Mouse (Mus musculus): ENCODE measurements around the gene Odf3b.

The Odf3b gene

DNA sequence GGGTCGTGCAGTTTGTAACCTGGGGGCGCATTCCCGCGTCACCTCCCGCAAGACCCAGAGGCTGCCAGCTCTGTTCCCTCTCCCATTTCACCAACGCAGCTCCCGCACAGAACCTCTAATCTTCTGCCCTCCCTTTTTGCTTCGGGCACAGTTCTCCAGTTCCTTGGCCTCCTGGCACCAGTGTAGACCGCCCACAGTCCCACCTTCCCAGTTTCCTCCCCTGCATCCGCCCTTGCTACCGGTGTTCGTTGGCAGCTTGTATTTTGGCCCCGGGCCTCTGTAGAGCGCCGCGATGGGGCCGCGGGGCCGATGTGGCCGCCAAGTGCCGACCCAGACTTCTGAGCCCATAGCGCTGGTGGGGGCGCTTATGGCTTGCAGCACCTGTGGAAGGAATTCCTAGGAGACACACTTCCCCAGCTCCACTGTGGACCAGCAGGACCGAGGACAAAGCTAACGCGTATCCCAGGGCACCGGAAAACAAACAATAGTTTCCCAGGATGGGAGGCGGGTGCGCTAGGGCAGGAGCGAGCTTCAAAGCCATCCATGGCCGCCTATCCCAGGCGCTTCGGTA lies at the start of gene Odf3b:
Odf3b (minus strand) TSS at position 452 of the 571 bp plus-strand sequence.
- DNase-seq (ENCODE audit: low spot score in 2 of 2) = no peak

- DNase-seq (ENCODE audit: low spot score in 2 of 2) = no peak
Observed at GRCm38 (mm10) chr15:89428136-89428790, 49.2 kb upstream of the Odf3b start.

DNA sequence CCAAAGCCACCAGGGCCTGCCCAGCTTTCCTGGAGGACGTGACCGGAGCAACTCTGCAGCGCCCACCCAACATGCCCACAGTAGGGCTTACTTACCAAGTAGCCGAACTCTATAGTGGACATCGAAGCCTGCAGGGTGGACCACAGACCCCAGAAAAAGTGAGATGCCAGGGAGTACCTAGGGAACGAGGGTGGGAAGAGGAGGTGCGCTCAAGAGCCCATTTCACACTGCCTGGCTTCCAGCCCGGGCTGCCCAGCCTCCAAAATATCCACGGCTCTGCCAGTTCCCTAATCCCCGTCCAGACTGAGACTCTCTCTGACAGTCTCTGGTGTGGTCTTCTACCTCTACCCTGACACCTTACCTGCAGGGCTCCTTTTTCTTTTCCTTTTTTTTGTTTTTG lies 47.6 kb upstream of the Odf3b start:
- no peak for DNase-seq (ENCODE audit: low spot score in 2 of 2)

GRCm38 (mm10) chr15:89425711-89426121 lies 46.6 kb upstream of the Odf3b start, which contains the start of gene Cpt1b:
Cpt1b (minus strand) TSS chr15:89425863.
- DNase-seq (ENCODE audit: low spot score in 2 of 2) = no peak

GRCm38 (mm10) chr15:89424621-89425020 lies 45.5 kb upstream of the Odf3b start:
- DNase-seq (ENCODE audit: low spot score in 2 of 2) = no peak

- no peak for DNase-seq (ENCODE audit: low spot score in 2 of 2)
Observed at GRCm38 (mm10) chr15:89421938-89422337, 42.9 kb upstream of the Odf3b start.

DNA sequence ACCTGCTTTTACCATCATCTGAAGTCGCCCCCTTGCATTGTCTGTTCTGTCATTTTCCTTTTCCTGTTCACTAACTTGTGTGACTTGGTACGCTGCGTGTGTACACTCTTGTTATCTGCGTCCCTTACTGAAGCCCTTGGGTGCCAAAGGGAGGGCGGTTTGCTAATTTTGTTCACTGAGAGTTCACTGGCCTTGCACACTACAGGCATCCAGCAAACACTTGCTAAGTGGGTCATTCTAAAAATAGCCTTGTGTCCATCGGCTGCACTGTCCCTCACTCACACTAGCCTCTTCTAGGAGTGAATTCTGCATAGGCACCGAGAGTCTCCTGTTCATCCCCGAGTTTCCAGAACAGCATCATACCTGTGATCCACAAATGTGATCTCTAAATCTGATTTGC lies 36.2 kb upstream of the Odf3b start:
- DNase-seq (ENCODE audit: low spot score in 2 of 2) = no peak

DNA sequence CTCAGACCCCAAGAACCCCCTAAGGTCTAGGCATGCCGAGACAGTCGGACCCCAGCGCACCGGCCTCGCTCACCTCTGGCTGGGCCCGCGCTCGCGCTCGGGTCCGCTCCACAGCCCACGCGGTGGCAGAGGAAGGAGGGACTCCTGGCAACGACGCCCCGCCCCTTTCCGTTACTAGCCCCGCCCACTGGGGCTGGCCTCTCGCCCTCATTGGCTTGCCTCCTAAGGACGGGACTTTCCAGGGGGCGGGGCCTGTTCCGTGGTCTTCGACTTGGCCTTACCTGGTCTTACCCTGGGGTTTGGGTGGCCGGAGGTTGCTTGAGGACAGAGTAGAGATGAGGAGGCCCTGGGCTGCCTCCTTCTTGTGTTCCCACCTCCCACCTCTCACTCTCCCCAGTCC lies 31.0 kb upstream of the Odf3b start, which contains the start of gene Syce3:
Syce3 (minus strand) TSS at position 386 of the 400 bp plus-strand sequence.
- no peak for DNase-seq (ENCODE audit: low spot score in 2 of 2)

- no peak for DNase-seq (ENCODE audit: low spot score in 2 of 2)
Observed at GRCm38 (mm10) chr15:89406691-89407090, 27.6 kb upstream of the Odf3b start.

DNA sequence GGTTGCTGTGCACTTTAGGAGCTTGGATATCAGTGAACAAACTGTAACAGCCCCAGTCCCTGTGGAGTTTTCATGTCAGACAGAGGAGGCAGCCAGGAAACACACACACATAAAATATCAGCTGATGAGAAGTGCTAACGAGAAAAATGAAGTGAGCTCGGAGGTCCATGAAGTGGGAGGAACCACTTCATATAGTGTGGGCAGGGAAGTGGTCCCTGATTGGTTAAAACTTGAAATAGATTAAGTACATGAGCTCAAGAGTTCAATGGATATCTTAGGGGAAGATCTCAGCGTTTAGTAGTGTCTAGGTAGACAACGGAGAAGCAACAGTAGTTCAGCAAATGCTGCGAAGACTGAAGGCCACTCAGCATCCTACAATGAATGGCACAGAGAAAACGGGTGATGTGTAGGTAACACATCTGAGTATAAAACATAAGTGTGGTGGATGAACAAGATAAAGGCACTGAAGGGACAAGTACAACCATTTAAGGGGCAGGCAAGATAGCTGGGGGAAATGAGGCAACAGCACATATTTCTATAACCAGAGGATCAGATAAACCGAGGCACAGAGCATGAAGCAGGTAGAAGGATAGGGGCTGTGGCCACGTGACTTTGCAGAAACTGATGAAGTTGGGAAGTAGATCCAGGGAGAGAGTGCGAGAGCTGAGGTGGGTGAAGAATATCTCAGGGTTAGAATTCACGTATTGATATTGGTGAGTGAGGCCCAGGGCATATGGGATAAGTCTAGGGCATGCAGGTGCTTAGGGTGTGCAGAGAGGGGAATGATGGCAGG lies 25.9 kb upstream of the Odf3b start:
- no peak for DNase-seq (ENCODE audit: low spot score in 2 of 2)

DNA sequence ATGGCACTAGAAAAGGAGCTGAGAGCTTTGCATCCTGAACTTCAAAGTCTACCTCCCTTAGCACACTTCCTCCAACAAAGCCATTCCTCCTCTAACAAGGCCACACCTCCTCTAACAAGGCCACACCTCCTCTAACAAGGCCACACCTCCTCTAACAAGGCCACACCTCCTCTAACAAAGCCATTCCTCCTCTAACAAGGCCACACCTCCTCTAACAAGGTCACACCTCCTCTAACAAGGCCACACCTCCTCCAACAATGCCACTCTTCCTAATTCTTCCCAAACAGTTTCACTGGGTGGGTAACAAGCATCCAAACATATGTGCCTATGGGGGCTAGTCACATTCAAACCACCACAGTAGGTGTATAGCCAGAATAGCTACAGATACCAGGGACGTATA lies 23.4 kb upstream of the Odf3b start:
- DNase-seq (ENCODE audit: low spot score in 2 of 2) = no peak

DNA sequence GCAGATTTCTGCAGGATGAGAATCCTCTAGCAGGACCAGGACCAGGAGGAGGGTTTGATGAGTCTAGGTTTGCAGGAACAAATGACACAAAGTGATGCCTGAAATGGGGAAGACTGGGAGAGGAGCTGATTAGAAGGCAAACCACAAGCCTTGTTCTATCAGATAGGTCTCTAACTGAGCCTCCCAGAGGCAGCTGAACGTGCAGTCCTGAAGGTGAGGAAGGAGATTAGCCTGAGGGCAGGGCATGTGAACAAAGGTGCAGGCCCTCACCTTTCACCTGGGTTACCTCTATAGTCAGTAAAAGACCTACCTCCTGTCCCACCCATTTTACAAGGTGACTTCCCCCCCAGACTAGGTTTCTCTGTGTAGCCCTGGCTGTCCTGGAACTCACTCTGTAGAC lies 20.6 kb upstream of the Odf3b start:
- DNase-seq (ENCODE audit: low spot score in 2 of 2) = no peak

DNA sequence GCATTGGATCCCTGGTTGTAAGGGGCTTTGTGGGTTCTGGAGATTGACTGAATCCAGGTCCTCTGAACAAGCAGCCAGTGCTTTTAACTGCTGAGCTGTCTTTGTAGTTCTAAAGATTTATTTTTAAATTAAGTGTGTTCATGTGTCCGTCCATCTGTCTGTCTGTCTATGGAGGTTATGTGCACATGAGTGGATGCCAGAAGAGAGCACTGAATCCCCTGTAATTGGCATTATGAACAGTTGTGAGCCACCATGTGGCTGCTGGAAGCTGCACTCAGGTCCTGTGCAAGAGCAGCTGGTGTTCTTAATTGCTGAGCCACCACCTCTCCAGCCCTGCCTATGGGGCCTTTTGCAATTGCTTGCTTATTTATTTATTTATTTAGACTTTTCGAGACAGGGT lies 19.1 kb upstream of the Odf3b start:
- no peak for DNase-seq (ENCODE audit: low spot score in 2 of 2)

GRCm38 (mm10) chr15:89396883-89397282 lies 17.8 kb upstream of the Odf3b start:
- no peak for DNase-seq (ENCODE audit: low spot score in 2 of 2)

DNA sequence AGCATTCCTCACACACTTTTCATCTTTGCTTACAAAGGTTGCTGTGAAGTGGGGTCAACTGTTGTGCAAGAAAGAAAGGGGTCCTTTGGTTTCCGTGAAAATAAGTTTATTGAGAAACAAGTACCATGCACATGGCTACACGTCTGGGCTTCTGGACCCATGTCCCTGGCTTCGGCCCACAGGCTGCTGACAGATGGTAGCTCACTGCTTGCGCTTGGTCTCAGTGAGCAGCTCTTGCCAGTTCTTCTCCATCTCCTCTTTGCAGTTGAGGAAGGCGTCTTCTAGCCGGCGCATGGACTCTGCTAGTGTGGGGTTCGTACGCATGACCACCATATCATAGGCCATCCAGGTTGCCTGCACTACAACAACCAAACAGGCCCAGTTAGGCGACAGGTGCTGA lies 11.0 kb upstream of the Odf3b start:
- DNase-seq (ENCODE audit: low spot score in 2 of 2) = no peak

GRCm38 (mm10) chr15:89387127-89387526 lies 8.0 kb upstream of the Odf3b start:
- DNase-seq (ENCODE audit: low spot score in 2 of 2) = no peak

DNA sequence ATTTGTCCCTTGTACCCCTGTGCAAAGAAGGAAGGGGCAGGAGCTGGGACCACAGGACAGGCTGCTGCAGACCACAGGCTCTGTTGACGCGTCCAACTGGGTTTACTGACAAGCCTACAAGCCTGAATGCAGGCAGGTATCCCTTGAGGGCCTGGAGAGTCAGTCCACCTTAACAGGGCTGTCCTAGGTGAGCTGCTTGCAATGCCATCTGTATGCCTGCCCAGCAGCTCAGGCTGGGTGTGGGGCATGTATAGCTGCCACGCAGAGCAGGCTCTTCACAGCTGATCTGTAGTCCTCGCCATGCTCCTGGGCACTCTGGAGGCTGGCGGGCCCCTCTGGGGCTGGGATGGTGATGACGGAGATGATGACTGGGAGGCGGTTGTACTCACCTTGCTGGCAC lies 5.5 kb upstream of the Odf3b start, which contains the start of gene Klhdc7b:
Klhdc7b (plus strand) TSS at position 301 of the 400 bp plus-strand sequence.
- DNase-seq (ENCODE audit: low spot score in 2 of 2) = no peak

DNA sequence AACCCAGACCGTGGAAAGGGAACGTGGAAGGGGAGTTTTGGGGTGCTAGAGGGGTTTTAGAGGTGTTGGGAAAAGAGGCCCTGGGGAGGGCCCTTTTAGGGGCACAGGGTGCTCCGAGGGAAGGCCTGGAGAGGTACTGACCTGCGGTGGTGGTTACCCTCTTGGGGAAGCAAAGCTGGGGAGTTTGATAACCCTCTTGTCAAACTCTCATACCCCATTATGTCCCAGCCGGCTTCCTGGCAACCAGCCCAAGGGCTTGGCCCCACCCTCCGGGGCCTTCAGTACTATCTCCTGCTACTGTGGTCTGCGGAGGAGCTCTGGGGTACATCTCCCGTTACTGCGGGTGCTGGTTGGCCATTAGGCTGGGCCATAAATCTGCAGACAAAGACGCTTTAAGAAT lies 347 bp upstream of the Odf3b start:
- DNase-seq (ENCODE audit: low spot score in 2 of 2) = no peak

DNA sequence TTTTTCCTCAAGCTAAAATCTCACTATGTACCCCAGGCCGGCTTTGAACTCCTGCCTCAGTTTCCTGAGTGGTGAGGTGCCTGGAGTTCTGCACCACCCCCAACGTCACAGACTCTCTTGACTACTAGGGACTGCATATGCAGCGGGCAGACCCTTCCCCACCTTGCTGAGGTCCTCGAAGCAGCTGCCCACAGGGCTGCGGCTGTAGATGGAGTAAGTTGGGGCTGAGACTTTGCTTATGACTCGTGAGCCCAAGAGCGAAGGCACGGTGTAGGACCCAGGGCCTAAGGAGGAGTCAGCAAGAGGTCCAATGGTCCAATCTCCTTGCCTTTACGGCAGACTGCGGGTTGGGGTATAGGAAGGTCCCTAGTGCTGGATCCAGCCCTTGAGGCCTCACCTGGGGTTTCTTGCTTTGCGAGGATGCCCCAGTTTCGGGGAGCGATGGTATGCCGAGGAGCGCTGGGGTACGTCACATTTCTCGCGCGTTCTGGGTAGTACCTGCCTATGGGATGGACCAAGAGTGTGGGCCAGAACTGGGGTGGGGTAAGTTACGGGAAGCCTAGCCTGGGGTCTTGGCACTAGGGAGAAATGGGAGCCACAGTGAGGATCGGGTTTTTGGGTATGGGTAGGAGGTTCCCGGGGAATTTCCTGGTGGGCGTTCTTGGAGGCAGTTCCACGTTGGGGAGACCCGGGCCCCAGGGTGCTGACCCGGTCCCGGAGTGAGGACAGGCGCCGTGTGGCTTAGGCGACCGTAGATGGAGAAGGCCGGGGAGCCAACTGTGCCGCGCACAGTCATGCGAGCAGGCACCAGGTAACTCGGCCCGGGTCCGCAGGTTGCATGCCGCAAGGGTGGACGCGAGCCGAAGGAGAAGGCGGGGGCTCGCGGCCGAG lies 899 bp downstream of the Odf3b start:
- DNase-seq (ENCODE audit: low spot score in 2 of 2) = no peak

DNA sequence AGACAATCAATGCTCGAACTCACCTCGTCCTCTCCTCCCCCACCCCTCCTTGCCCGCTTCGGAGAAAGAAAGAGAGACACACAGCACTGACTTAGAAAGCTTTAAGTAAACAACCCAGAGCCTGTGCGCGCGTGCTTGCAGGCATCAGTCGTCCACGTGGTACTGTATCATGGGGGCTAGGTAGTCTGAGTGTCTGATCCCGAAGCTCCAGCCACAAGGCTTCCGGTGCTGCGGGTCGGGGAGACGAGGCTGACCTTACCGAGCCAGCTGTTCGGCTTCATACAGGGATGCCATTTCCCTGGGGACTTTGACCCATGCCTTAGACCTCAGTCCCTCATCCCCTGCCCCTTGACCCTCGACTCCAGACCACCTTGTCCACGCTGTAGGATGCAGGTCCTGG lies 1.7 kb downstream of the Odf3b start:
- no peak for DNase-seq (ENCODE audit: low spot score in 2 of 2)

GRCm38 (mm10) chr15:89376957-89377356 lies 2.1 kb downstream of the Odf3b start, which contains the start of gene Tymp:
Tymp (minus strand) TSS chr15:89377039.
- no peak for DNase-seq (ENCODE audit: low spot score in 2 of 2)

DNA sequence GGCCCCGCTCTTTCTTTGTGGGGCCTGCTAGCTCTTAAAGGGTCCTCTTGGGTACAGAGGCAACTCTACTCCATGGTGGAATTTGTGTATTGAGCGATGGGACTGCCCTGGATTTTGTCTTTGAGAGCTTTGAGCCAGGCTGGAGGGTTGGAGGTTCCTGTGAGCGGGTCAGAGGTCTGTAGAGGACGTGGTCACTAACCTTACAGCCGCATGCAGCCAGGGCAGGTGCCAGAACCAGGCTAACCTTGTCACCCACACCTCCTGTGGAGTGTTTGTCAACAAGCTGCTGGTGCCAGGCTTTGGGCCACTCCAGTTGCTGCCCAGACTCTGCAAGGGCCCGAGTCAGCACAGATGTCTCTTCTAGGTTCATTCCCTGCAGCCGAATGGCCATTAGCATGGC lies 3.0 kb downstream of the Odf3b start:
- no peak for DNase-seq (ENCODE audit: low spot score in 2 of 2)

Measured in left cerebral cortex, adult 9 months (tissue).